Mouse (Mus musculus) C2C12 (cell line): ENCODE data around the gene Dapk1.

Experiments used
- CTCF ChIP-seq: IDR thresholded peaks from one replicate; pipeline ENCODE4 v1.5.1; 2011; ENCODE audit not compliant: control insufficient read depth, insufficient read depth, insufficient read length
- MAX ChIP-seq: IDR thresholded peaks from one replicate; pipeline ENCODE4 v1.6.1; 2011; ENCODE audit warnings: mild to moderate bottlenecking, control low read depth
- MYOG ChIP-seq: IDR thresholded peaks from one replicate; pipeline ENCODE4 v1.6.1; 2011; ENCODE audit not compliant: control insufficient read depth, insufficient read length; ENCODE audit errors: extremely low read depth
- USF1 ChIP-seq: IDR thresholded peaks from one replicate; pipeline ENCODE4 v1.6.1; 2011; ENCODE audit warnings: low read depth, mild to moderate bottlenecking, control low read depth, moderate library complexity

DNA sequence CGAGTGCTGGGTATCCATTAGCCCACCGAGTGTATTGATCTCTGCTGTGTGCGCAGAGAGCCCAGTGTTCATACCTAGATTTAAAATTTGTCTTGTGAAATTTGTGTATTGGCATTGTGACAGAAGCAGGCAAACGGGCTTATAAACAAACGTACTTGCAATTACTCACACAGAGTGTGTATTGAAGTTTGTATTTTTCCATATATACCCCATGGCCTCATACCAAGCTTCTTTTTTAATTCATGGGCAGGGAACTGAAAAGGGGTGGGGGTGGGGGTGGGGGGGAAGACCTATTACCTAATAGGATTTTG, 1.5 kb downstream of the Dapk1 start:
- TF ChIP-seq USF1 (no peak), CTCF (no peak), MAX (no peak), MYOG (no peak)
